In genomic region chr9:97541419-97541818, GRCm38 (mm10) we compare ENCODE assay signal across 12 mouse cellular contexts.
"Had no signal": no experiment of that assay in that cellular context is flagged by ENCODE, and none has a peak within 500 bp of the region (broad histone marks: within the 10 kb centered on the region; RNA-seq: fewer than 3 reads in every experiment).

No protein-coding gene starts in this region.

- H3K36me3 ChIP-seq: limb, embryonic 15.5 days; liver, embryonic 13.5 days; lung, embryonic 15.5 days; midbrain, embryonic 12.5 days had no signal

- H3K27me3 ChIP-seq: limb, embryonic 15.5 days; liver, embryonic 13.5 days; lung, embryonic 15.5 days; megakaryocyte, embryonic 14.5 days had no signal

- H3K9ac ChIP-seq: limb, embryonic 15.5 days; liver, embryonic 13.5 days; liver, postnatal 0 days; lung, embryonic 15.5 days; midbrain, embryonic 12.5 days had no signal

- H3K4me2 ChIP-seq: limb, embryonic 15.5 days; liver, embryonic 13.5 days; lung, embryonic 15.5 days; midbrain, embryonic 12.5 days had no signal

- DNase-seq: kidney, adult 8-10 months; kidney, postnatal 25 days; liver, embryonic 13.5 days; liver, postnatal 0 days; lung, postnatal 14 days; thymus, postnatal 4 days had no signal

- H3K4me3 ChIP-seq: limb, embryonic 15.5 days; liver, embryonic 13.5 days; lung, embryonic 15.5 days; megakaryocyte, embryonic 14.5 days; midbrain, embryonic 12.5 days had no signal

- H3K4me1 ChIP-seq: liver, embryonic 13.5 days; megakaryocyte, embryonic 14.5 days; midbrain, embryonic 12.5 days had no signal

- ATAC-seq: liver, postnatal 0 days had no signal

- H3K9me3 ChIP-seq: limb, embryonic 15.5 days; liver, embryonic 13.5 days; lung, embryonic 15.5 days; midbrain, embryonic 12.5 days had no signal

- H3K27ac ChIP-seq: limb, embryonic 15.5 days; liver, embryonic 13.5 days; lung, embryonic 15.5 days; macrophage; midbrain, embryonic 12.5 days; stomach, postnatal 0 days had no signal
